Mouse (Mus musculus): ENCODE data around the gene Olfr1484.
"Not testable (repeated sequence)": the region's sequence is repeated elsewhere in the genome, so short reads cannot be mapped to it uniquely, and the experiment has no call there.

Olfr1484 gene

GRCm38 (mm10) chr19:13583211-13583610, at the start of gene Olfr1484:
Olfr1484 (plus strand) TSS chr19:13583511.
- no peak for DNase-seq (ENCODE audit: low spot score)

- DNase-seq (ENCODE audit: low spot score) = not testable (repeated sequence)
Observed at GRCm38 (mm10) chr19:13617075-13617474, 33.8 kb downstream of the Olfr1484 start, which contains the start of gene Olfr1487. Olfr1487 (plus strand) TSS chr19:13617375.

- DNase-seq (ENCODE audit: low spot score) = no peak
Observed at GRCm38 (mm10) chr19:13631321-13631720, 48.0 kb downstream of the Olfr1484 start, which contains the start of gene Olfr1489. Olfr1489 (plus strand) TSS chr19:13631621.
